Mouse (Mus musculus): ENCODE measurements at regions not wholly inside any gene's neighbourhood (a gene's known extent, or its start where the extent isn't known, plus 50 kb on each side); places are given as distances from the start of the nearest gene placed in this dataset.
A peak's percentile ranks its signal among the peaks of the same experiment; 100 is the strongest.

- 0 out of 2 replicates have a peak, but pooled peaks have one; percentile 9 for TF ChIP-seq CTCF (IDR thresholded peaks at IDR 0.05; ENCODE audit: low read depth)
- no peak for TF ChIP-seq EP300 (optimal IDR thresholded peaks at IDR 0.05)
Measured at GRCm38 (mm10) chr10:70387729-70388128, 52.6 kb upstream of the Fam13c start.
